ENCODE assay signal across 8 mouse cellular contexts in the genomic region with DNA sequence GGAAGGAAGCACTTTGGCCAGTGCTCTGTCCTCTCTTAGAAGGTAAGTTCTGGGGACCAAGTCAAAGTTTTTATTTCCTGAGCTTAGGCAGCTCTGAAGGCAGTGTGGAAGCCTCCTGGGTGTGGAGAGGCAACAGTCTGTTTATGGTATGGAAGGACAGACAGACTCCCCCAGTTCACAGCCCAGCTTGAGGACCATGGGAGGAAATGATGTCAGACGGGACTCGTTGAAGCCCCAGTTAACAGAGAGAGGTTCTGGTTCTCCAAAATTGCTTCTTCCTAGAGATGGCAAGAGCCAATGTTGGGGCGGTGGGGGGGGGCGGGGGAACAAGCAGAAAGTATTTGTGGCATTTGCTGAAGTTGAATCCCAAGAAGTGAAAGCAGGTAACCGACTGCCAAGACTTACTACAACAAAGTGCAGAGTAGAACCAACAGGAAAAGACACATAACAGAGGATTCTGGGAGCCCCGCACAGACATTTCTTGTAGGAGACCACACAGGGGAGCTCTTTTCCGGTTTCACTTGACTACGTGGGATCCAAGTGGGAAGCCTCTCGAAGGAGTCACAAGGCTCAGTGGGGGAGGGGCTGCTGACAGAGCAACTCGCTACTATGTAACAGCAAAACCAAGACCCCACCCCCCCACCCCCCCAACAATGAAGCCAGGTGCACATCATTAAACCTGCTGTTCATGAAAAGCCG. TPM values are rescaled to one million over a fixed set of nuclear protein-coding genes. Genes with fewer than 3 reads are reported as not detected.
DNase-seq lines count a peak whose midpoint lies in the region; ATAC-seq and TF ChIP-seq lines count a peak whose summit lies in the region.
"Had no signal": no experiment of that assay in that cellular context is flagged by ENCODE, and none has a peak within 500 bp of the region (broad histone marks: within the 10 kb centered on the region; RNA-seq: fewer than 3 reads in every experiment).

No protein-coding gene starts in this region.

- H3K4me2 ChIP-seq in liver, embryonic 11.5 days: peak overlapping the region; percentile 49
- H3K4me2 ChIP-seq: midbrain, embryonic 12.5 days had no signal

- 35% methylated on average over 11 of the region's 11 CpGs for WGBS in liver, embryonic 11.5 days

- H3K36me3 ChIP-seq in liver, embryonic 11.5 days (ENCODE audit: control insufficient read depth, insufficient read depth, low read length): peaks cover 15% of the 10 kb centered on the region
- H3K36me3 ChIP-seq in testis, adult 2 months (ENCODE audit: control insufficient read depth, insufficient read depth, low read length): no peaks in the 10 kb centered on the region

- no peak for DNase-seq in layer of hippocampus, adult 2 months (ENCODE audit: low spot score in 2 of 2)
- DNase-seq in layer of hippocampus, adult 8-10 months (ENCODE audit: low spot score in 2 of 2): no peak
- peak; percentile 42 for DNase-seq in T-cell, adult 2 months (ENCODE audit: low spot score)
- peak; percentile 49 for DNase-seq in gastrocnemius, postnatal 14 days
- DNase-seq in liver, embryonic 11.5 days (ENCODE audit: low spot score): no peak
- no peak for DNase-seq in cerebellum, postnatal 36 days

- H3K9me3 ChIP-seq in liver, embryonic 11.5 days (ENCODE audit: control insufficient read depth, low read length): no peaks in the 10 kb centered on the region
- H3K9me3 ChIP-seq: midbrain, embryonic 12.5 days had no signal

- TF ChIP-seq POLR2A in testis, adult 2 months (IDR thresholded peaks at IDR 0.05; ENCODE audit: control insufficient read depth, low read depth, low read length): no peak

- ATAC-seq in liver, embryonic 11.5 days (replicated peaks; ENCODE audit: low FRiP score): peak; percentile 55; the same call in 1 of the 2 replicates

- no peak overlapping the region for H3K27ac ChIP-seq in layer of hippocampus, adult 2 months
- H3K27ac ChIP-seq in liver, embryonic 11.5 days (ENCODE audit: low read depth, low read length): no peak overlapping the region
- H3K27ac ChIP-seq in testis, adult 2 months (ENCODE audit: control insufficient read depth, insufficient read depth, low read depth, low read length): peak overlapping the region; percentile 49; the same call in 1 of the 2 replicates
- H3K27ac ChIP-seq: midbrain, embryonic 12.5 days had no signal

- intact Hi-C loops in gastrocnemius, postnatal 14 days (cut with DNase I; ENCODE audit: low total_unique reads): no loop called here

- H3K4me3 ChIP-seq in layer of hippocampus, adult 2 months: no peak overlapping the region
- H3K4me3 ChIP-seq in liver, embryonic 11.5 days (ENCODE audit: low read depth, low read length): peak overlapping the region; percentile 2; the same call in 1 of the 2 replicates
- H3K4me3 ChIP-seq in testis, adult 2 months (ENCODE audit: control insufficient read depth, low read depth, low read length): no peak overlapping the region
- H3K4me3 ChIP-seq: midbrain, embryonic 12.5 days had no signal

- TF ChIP-seq CTCF in layer of hippocampus, adult 2 months (conservative IDR thresholded peaks at IDR 0.05): peak; percentile 55
- TF ChIP-seq CTCF in testis, adult 2 months (IDR thresholded peaks at IDR 0.05; ENCODE audit: control insufficient read depth, insufficient read depth, insufficient replicate concordance, low read depth, low read length): no peak

- H3K9ac ChIP-seq in liver, embryonic 11.5 days (ENCODE audit: low read depth, low read length): no peak overlapping the region; the same call in 1 of the 2 replicates
- H3K9ac ChIP-seq: midbrain, embryonic 12.5 days had no signal

- H3K27me3 ChIP-seq in liver, embryonic 11.5 days (replicated peaks; ENCODE audit: control insufficient read depth, insufficient read depth, low read length): peaks cover 3% of the 10 kb centered on the region; the same call in 1 of the 2 replicates
- no peaks in the 10 kb centered on the region for H3K27me3 ChIP-seq in testis, adult 2 months (ENCODE audit: control insufficient read depth, insufficient read depth, low read length)

- peaks cover 4% of the 10 kb centered on the region; the same call in 1 of the 2 replicates for H3K4me1 ChIP-seq in liver, embryonic 11.5 days (replicated peaks; ENCODE audit: control insufficient read depth, insufficient read depth, low read length)
- H3K4me1 ChIP-seq in testis, adult 2 months (ENCODE audit: control insufficient read depth, insufficient read depth, low read length): peaks cover 7% of the 10 kb centered on the region

RNA-seq across cellular contexts. Expression of a gene that starts 15.2 kb away (rescaled TPM):
- 10 to 100 TPM; 73.5 to 78.1 TPM for total RNA-seq in layer of hippocampus, adult 2 months (2021)
- total RNA-seq in layer of hippocampus, adult 8-10 months (2022): 100 to 1,000 TPM in 1 of 4 experiments, 10 to 100 TPM in 3; 71.8 to 103 (median 85.4) TPM
- 100 to 1,000 TPM in 1 of 2 experiments, 10 to 100 TPM in 1; 73.6 to 103 TPM for total RNA-seq in gastrocnemius, postnatal 14 days (2021)
- 111 and 116 TPM in 2 replicates for polyA plus RNA-seq in liver, embryonic 11.5 days (2014; fragmentation: Nextera tagmentation; extraction: Ambion mirVana)
- 8.8 and 10.8 TPM in 2 replicates for polyA plus RNA-seq in testis, adult 2 months (2012; rRNA removed)

RNA-seq across cellular contexts. Expression of a gene that starts 41.6 kb away (rescaled TPM):
- total RNA-seq in layer of hippocampus, adult 2 months (2021): 10 to 100 TPM; 78.9 to 80.9 TPM
- total RNA-seq in layer of hippocampus, adult 8-10 months (2022): 10 to 100 TPM; 84.8 to 97.3 (median 90.0) TPM
- 1 to 10 TPM; 3.1 to 4.1 TPM for total RNA-seq in gastrocnemius, postnatal 14 days (2021)
- 61.6 and 68.5 TPM in 2 replicates for polyA plus RNA-seq in liver, embryonic 11.5 days (2014; fragmentation: Nextera tagmentation; extraction: Ambion mirVana)
- 2.0 and 2.1 TPM in 2 replicates for polyA plus RNA-seq in testis, adult 2 months (2012; rRNA removed)

Comparison
In these comparisons a context has a peak if more than half of its experiments do, and no peak if none do; other contexts are left out.
1. DNase-seq: peak in T-cell, adult 2 months (single experiment) and gastrocnemius, postnatal 14 days (single experiment); none in layer of hippocampus, adult 2 months (0 of 2), layer of hippocampus, adult 8-10 months (0 of 2), liver, embryonic 11.5 days (single experiment) and cerebellum, postnatal 36 days (0 of 2).
2. RNA of a gene that starts 41.6 kb away (total RNA-seq): 84.8 to 97.3 TPM in layer of hippocampus, adult 8-10 months and 78.9 to 80.9 TPM in layer of hippocampus, adult 2 months; 3.1 to 4.1 TPM in gastrocnemius, postnatal 14 days; every median in the first group is over 10 times any median in the second.